Comparison of ENCODE assay signal across 11 mouse cellular contexts in genomic region chr11:113798011-113798410, GRCm38 (mm10). TPM values are rescaled to one million over a fixed set of nuclear protein-coding genes. Genes with fewer than 3 reads are reported as not detected.
DNase-seq lines count a peak whose midpoint lies in the region.
"Had no signal": no experiment of that assay in that cellular context is flagged by ENCODE, and none has a peak within 500 bp of the region (broad histone marks: within the 10 kb centered on the region; RNA-seq: fewer than 3 reads in every experiment).

No protein-coding gene starts in this region.

- peaks cover 20% of the 10 kb centered on the region for H3K27me3 ChIP-seq in embryonic facial prominence, embryonic 10.5 days (replicated peaks; ENCODE audit: low read depth, poor library complexity, severe bottlenecking)
- H3K27me3 ChIP-seq: kidney, embryonic 15.5 days had no signal

- DNase-seq in right cerebral cortex, adult 18-20 months: peak; percentile 67
- DNase-seq in right cerebral cortex, postnatal 4 days: no peak
- no peak for DNase-seq in embryonic facial prominence, embryonic 10.5 days (ENCODE audit: low spot score)
- DNase-seq in layer of hippocampus, adult 9-11 months: peak; percentile 87
- peak; percentile 69 for DNase-seq in right cerebral cortex, postnatal 25 days
- no peak for DNase-seq in gastrocnemius, postnatal 4 days (ENCODE audit: low spot score in 2 of 2)
- DNase-seq in urinary bladder, postnatal 4 days (ENCODE audit: low spot score in 2 of 2): no peak
- DNase-seq in B cell, adult 2 months: no peak
- DNase-seq: gastrocnemius, postnatal 14 days; lung, postnatal 36 days had no signal

- H3K9me3 ChIP-seq in embryonic facial prominence, embryonic 10.5 days: no peaks in the 10 kb centered on the region
- H3K9me3 ChIP-seq: kidney, embryonic 15.5 days had no signal

- 76% methylated on average over 6 of the region's 6 CpGs for whole genome bisulfite sequencing in embryonic facial prominence, embryonic 10.5 days

- H3K36me3 ChIP-seq in embryonic facial prominence, embryonic 10.5 days (replicated peaks): 0 out of 2 replicates have a peak, but pooled peaks cover 7% of the 10 kb centered on the region
- H3K36me3 ChIP-seq: kidney, embryonic 15.5 days had no signal

- peaks cover 69% of the 10 kb centered on the region for H3K4me1 ChIP-seq in embryonic facial prominence, embryonic 10.5 days

- no peak overlapping the region for H3K4me3 ChIP-seq in embryonic facial prominence, embryonic 10.5 days
- H3K4me3 ChIP-seq: kidney, embryonic 15.5 days had no signal

- H3K27ac ChIP-seq in embryonic facial prominence, embryonic 10.5 days (replicated peaks): peak overlapping the region; percentile 72

RNA-seq across cellular contexts. Expression of gene Cdc42ep4, which starts 46.3 kb away (rescaled TPM):
- polyA plus RNA-seq in embryonic facial prominence, embryonic 10.5 days (2016; fragmentation: Nextera tagmentation; extraction: Ambion mirVana): 117 TPM in 2 replicates
- 10 to 100 TPM; 26.3 to 27.5 TPM for total RNA-seq in gastrocnemius, postnatal 4 days (2021)

Comparison
In these comparisons a context has a peak if more than half of its experiments do, and no peak if none do; other contexts are left out.
1. DNase-seq: peak in right cerebral cortex, adult 18-20 months (single experiment), layer of hippocampus, adult 9-11 months (single experiment) and right cerebral cortex, postnatal 25 days (single experiment); none in right cerebral cortex, postnatal 4 days (single experiment), embryonic facial prominence, embryonic 10.5 days (single experiment), gastrocnemius, postnatal 4 days (0 of 2), urinary bladder, postnatal 4 days (0 of 2) and B cell, adult 2 months (0 of 2).